Mouse (Mus musculus) hindbrain, embryonic 12.5 days (tissue): ENCODE measurements around the gene Scaper. TPM values are rescaled to one million over a fixed set of nuclear protein-coding genes. Genes with fewer than 3 reads are reported as not detected.

Experiments used
- ATAC-seq: fragments of 200-750 bp; cut with Nextera tagmentation; 2 replicates; pipeline ENCODE4 v1.8.0; 2017; ENCODE audit warnings: moderate TSS enrichment; ENCODE audit not compliant: low FRiP score
- H3K27ac ChIP-seq: fragments of 300-500 bp; sonication (generic); 2 replicates; pipeline ENCODE4 v1.5.1; 2016; ENCODE audit warnings: mild to moderate bottlenecking
- H3K27me3 ChIP-seq: fragments of 300-500 bp; sonication (generic); 2 replicates; pipeline ENCODE4 v1.6.1; 2016; ENCODE audit warnings: mild to moderate bottlenecking
- H3K36me3 ChIP-seq: fragments of 300-500 bp; sonication (generic); 2 replicates; pipeline ENCODE4 v1.6.1; 2016; ENCODE audit warnings: mild to moderate bottlenecking
- H3K4me1 ChIP-seq: fragments of 300-500 bp; sonication (generic); 2 replicates; pipeline ENCODE4 v1.6.1; 2016
- H3K4me2 ChIP-seq: fragments of 300-500 bp; sonication (generic); replicated peaks from 2 replicates; pipeline ENCODE4 v1.6.1; 2016; ENCODE audit warnings: mild to moderate bottlenecking
- H3K4me3 ChIP-seq: fragments of 300-500 bp; sonication (generic); 2 replicates; pipeline ENCODE4 v1.5.1; 2016; ENCODE audit warnings: mild to moderate bottlenecking
- H3K9ac ChIP-seq: fragments of 300-500 bp; sonication (generic); 2 replicates; pipeline ENCODE4 v1.6.1; 2016; ENCODE audit warnings: mild to moderate bottlenecking, moderate library complexity
- H3K9me3 ChIP-seq: fragments of 300-500 bp; sonication (generic); replicated peaks from 2 replicates; pipeline ENCODE4 v1.6.1; 2016; ENCODE audit warnings: mild to moderate bottlenecking
- WGBS: fragments of 180-500 bp; shearing (Covaris S2); methylation state at CpG from one replicate; pipeline ENCODE4 v1.1.7; 2016; 5-methylcytosine and 5-hydroxymethylcytosine counted together
- polyA plus RNA-seq: library from polyadenylated mRNA; unstranded; fragments of >200 nt; fragmentation: Nextera tagmentation; extraction: Ambion mirVana; gene quantifications from 2 replicates; pipeline ENCODE4 v1.2.1, GENCODE M21; 2016

Gene Scaper
- polyA plus RNA-seq, 1 experiment from 2014 or later: 23.8 TPM

- H3K4me3 ChIP-seq: no peak overlapping the region
- ATAC-seq: no peak
- WGBS: 79% methylated on average over 8 of the region's 8 CpGs
- no peaks in the 10 kb centered on the region for H3K27me3 ChIP-seq
- H3K4me2 ChIP-seq: no peak overlapping the region
- no peak overlapping the region for H3K9ac ChIP-seq
- H3K36me3 ChIP-seq: no peaks in the 10 kb centered on the region
- H3K9me3 ChIP-seq: no peaks in the 10 kb centered on the region
- no peaks in the 10 kb centered on the region for H3K4me1 ChIP-seq
- no peak overlapping the region for H3K27ac ChIP-seq
These were observed 148.5 kb downstream of the Scaper start for GRCm38 (mm10) chr9:55789442-55789841.

- H3K27ac ChIP-seq: no peak overlapping the region
- H3K9me3 ChIP-seq: no peaks in the 10 kb centered on the region
- ATAC-seq: no peak
- no peak overlapping the region for H3K4me2 ChIP-seq
- no peaks in the 10 kb centered on the region for H3K4me1 ChIP-seq
- no peak overlapping the region for H3K4me3 ChIP-seq
- no peak overlapping the region for H3K9ac ChIP-seq
- no peaks in the 10 kb centered on the region for H3K36me3 ChIP-seq
- no peaks in the 10 kb centered on the region for H3K27me3 ChIP-seq
- 87% methylated on average over 4 of the region's 4 CpGs for WGBS
These were observed 225.9 kb downstream of the Scaper start for GRCm38 (mm10) chr9:55712016-55712415.

DNA sequence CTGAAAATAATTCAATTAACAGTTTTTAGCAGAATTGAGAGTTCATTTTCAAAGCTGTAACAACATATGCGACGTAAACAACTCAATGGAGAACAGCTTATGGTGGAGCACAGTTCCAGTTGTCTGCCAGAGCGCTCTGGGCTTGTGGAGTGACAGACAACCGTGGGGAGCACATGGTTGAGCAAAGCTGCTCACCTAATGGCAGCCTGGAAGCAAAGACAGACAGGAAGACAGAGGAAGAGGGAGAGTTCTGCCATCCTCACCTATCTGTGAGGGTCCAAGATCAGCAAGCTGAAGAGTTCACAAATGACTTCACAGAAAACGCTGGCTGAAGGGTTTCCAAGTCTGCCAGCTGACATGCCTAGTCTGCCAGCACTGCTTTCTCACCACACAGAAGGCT is 227.4 kb downstream of the Scaper start:
- H3K9ac ChIP-seq: no peak overlapping the region
- WGBS: 82% methylated on average over 5 of the region's 5 CpGs
- H3K9me3 ChIP-seq: no peaks in the 10 kb centered on the region
- H3K4me3 ChIP-seq: no peak overlapping the region
- ATAC-seq: no peak
- no peaks in the 10 kb centered on the region for H3K36me3 ChIP-seq
- no peaks in the 10 kb centered on the region for H3K4me1 ChIP-seq
- H3K4me2 ChIP-seq: no peak overlapping the region
- H3K27ac ChIP-seq: no peak overlapping the region
- no peaks in the 10 kb centered on the region for H3K27me3 ChIP-seq

DNA sequence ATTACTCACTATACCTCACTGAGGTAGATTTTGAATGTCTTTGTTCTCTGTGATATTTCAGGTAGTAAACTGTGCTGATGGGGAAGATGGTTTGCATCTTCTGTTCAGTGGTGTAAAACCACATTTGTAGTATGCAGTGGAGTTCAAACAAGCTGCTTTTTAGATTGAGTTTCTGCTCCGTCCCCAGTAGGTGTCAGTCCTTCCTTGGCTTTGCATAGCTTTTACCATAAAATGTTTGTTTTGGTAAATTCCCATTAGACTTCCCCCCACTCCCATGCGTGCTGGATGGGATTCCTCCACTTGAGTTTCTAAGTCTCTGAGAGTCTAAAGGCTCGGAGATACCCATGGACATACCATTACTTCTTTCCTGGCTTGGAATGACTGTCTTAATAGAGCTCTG is 231.3 kb downstream of the Scaper start:
- Histone ChIP-seq H3K27me3 (no peaks in the 10 kb centered on the region), H3K9me3 (no peaks in the 10 kb centered on the region), H3K36me3 (no peaks in the 10 kb centered on the region), H3K4me2 (no peak overlapping the region), H3K9ac (no peak overlapping the region), H3K27ac (no peak overlapping the region), H3K4me1 (no peaks in the 10 kb centered on the region), H3K4me3 (no peak overlapping the region)
- 66% methylated on average over 3 of the region's 3 CpGs for WGBS
- no peak for ATAC-seq

DNA sequence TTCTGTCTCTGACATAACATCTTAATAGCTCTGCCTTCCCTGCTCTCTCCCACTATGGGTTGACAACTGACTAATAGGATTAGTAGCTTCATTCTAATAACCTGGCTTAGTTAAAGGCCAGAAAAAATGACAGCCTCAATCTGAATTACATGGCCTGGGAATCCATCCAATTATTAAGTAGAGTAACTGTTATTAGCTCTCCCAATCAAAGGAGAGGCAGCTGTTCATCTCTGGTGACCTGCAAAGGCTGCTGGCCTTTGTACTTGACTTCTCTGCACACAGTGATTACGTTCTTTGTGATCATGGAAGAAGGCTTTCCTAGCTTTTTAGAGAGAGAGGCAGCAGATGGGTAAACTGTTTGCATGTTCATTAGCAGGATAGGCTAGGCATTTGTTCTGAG is 242.6 kb downstream of the Scaper start:
- Histone ChIP-seq H3K4me1 (0 out of 2 replicates have a peak, but pooled peaks cover 6% of the 10 kb centered on the region), H3K9ac (no peak overlapping the region), H3K27ac (no peak overlapping the region), H3K27me3 (no peaks in the 10 kb centered on the region), H3K9me3 (no peaks in the 10 kb centered on the region), H3K36me3 (no peaks in the 10 kb centered on the region), H3K4me2 (no peak overlapping the region), H3K4me3 (no peak overlapping the region)
- no peak for ATAC-seq
- WGBS: 35% methylated on average over 1 of the region's 1 CpGs

GRCm38 (mm10) chr9:55677099-55677498 is 260.8 kb downstream of the Scaper start:
- H3K27me3 ChIP-seq: no peaks in the 10 kb centered on the region
- H3K36me3 ChIP-seq: no peaks in the 10 kb centered on the region
- no peak overlapping the region for H3K4me2 ChIP-seq
- no peaks in the 10 kb centered on the region for H3K4me1 ChIP-seq
- H3K9me3 ChIP-seq: no peaks in the 10 kb centered on the region
- no peak overlapping the region for H3K9ac ChIP-seq
- no peak for ATAC-seq
- no peak overlapping the region for H3K4me3 ChIP-seq
- H3K27ac ChIP-seq: no peak overlapping the region

- Histone ChIP-seq H3K4me3 (no peak overlapping the region), H3K4me2 (no peak overlapping the region), H3K9me3 (no peaks in the 10 kb centered on the region), H3K27ac (no peak overlapping the region), H3K4me1 (no peaks in the 10 kb centered on the region), H3K36me3 (no peaks in the 10 kb centered on the region), H3K9ac (no peak overlapping the region), H3K27me3 (no peaks in the 10 kb centered on the region)
- WGBS: 80% methylated on average over 2 of the region's 2 CpGs
- no peak for ATAC-seq
These were observed 291.5 kb downstream of the Scaper start for GRCm38 (mm10) chr9:55646444-55646843.

- Histone ChIP-seq H3K36me3 (no peaks in the 10 kb centered on the region), H3K27ac (no peak overlapping the region), H3K27me3 (no peaks in the 10 kb centered on the region), H3K4me3 (no peak overlapping the region), H3K4me2 (no peak overlapping the region), H3K9ac (no peak overlapping the region), H3K4me1 (no peaks in the 10 kb centered on the region), H3K9me3 (0 out of 2 replicates have a peak, but pooled peaks cover 4% of the 10 kb centered on the region)
- WGBS: 74% methylated on average over 5 of the region's 5 CpGs
- ATAC-seq: no peak
These were observed 310.9 kb downstream of the Scaper start for GRCm38 (mm10) chr9:55626990-55627389.

- no peaks in the 10 kb centered on the region for H3K36me3 ChIP-seq
These were observed 323.2 kb downstream of the Scaper start for GRCm38 (mm10) chr9:55614711-55615110.

GRCm38 (mm10) chr9:55609751-55610150 is 328.2 kb downstream of the Scaper start:
- Histone ChIP-seq H3K27ac (no peak overlapping the region), H3K9me3 (no peaks in the 10 kb centered on the region), H3K4me2 (no peak overlapping the region), H3K27me3 (no peaks in the 10 kb centered on the region), H3K4me3 (no peak overlapping the region), H3K4me1 (no peaks in the 10 kb centered on the region), H3K36me3 (no peaks in the 10 kb centered on the region), H3K9ac (no peak overlapping the region)
- 73% methylated on average over 4 of the region's 4 CpGs for WGBS
- no peak for ATAC-seq

More at GRCm38 (mm10) chr9:55614711-55615110, 323.2 kb downstream of the Scaper start:
- no peak overlapping the region for H3K4me2 ChIP-seq
- H3K4me3 ChIP-seq: no peak overlapping the region
- H3K27me3 ChIP-seq: no peaks in the 10 kb centered on the region
- no peak overlapping the region for H3K27ac ChIP-seq
- ATAC-seq: no peak
- no peaks in the 10 kb centered on the region for H3K9me3 ChIP-seq
- no peak overlapping the region for H3K9ac ChIP-seq
- WGBS: 81% methylated on average over 3 of the region's 3 CpGs
- H3K4me1 ChIP-seq: no peaks in the 10 kb centered on the region

GRCm38 (mm10) chr9:55608701-55609531 is 329.0 kb downstream of the Scaper start:
- H3K9ac ChIP-seq: no peak overlapping the region
- H3K4me2 ChIP-seq: no peak overlapping the region
- no peaks in the 10 kb centered on the region for H3K4me1 ChIP-seq
- no peak overlapping the region for H3K27ac ChIP-seq
- H3K27me3 ChIP-seq: no peaks in the 10 kb centered on the region
- 25% methylated on average over 7 of the region's 7 CpGs for WGBS
- ATAC-seq: no peak
- no peak overlapping the region for H3K4me3 ChIP-seq
- H3K36me3 ChIP-seq: no peaks in the 10 kb centered on the region
- H3K9me3 ChIP-seq: no peaks in the 10 kb centered on the region

DNA sequence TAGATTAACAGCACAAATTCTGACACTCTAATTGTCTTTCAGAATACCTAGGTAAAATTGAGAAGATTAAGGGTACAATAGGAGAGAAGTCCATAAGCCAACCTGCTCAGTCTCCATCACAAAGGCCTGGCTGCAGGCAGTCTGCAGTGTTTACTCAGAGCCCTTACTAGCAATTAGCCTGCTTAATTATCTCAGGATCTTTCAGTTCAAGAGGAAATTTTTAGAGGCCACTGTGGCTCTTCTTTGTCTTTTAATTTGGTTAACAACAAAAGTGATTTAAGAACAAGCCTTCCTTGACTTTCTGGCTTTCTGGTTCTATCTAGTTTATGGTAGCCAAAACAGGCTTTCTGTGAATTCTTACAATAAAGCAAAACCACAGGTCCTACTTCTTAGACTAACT is 339.3 kb downstream of the Scaper start:
- Histone ChIP-seq H3K9me3 (no peaks in the 10 kb centered on the region), H3K4me2 (no peak overlapping the region), H3K36me3 (no peaks in the 10 kb centered on the region), H3K27me3 (no peaks in the 10 kb centered on the region), H3K27ac (no peak overlapping the region), H3K4me3 (no peak overlapping the region), H3K4me1 (no peaks in the 10 kb centered on the region), H3K9ac (no peak overlapping the region)
- ATAC-seq: no peak

DNA sequence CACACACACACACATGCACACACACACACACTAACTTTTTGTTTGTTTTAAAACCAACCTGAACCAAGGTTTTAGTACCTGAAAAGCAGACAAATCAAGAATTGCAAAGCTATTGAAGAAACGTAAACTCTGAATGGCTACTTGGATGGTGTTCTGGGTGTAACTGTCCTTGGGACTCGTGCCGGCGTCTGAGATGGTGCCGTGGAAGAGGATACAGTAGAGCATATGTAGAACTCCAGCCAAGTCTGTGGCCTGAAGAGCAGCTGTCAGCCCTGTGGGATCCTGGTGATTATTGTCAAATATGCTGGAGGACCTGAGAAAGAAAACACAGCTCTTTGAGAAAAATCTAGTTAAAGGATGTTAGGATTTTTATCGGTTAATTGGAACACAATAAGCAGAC is 351.8 kb downstream of the Scaper start:
- Histone ChIP-seq H3K9me3 (no peaks in the 10 kb centered on the region), H3K27me3 (no peaks in the 10 kb centered on the region), H3K27ac (no peak overlapping the region), H3K9ac (no peak overlapping the region), H3K4me1 (peaks cover 4% of the 10 kb centered on the region), H3K4me3 (no peak overlapping the region), H3K4me2 (no peak overlapping the region), H3K36me3 (no peaks in the 10 kb centered on the region)
- 91% methylated on average over 6 of the region's 6 CpGs for WGBS
- ATAC-seq: no peak
